Mouse (Mus musculus): ENCODE measurements around the gene Got2. TPM values are rescaled to one million over a fixed set of nuclear protein-coding genes. Genes with fewer than 3 reads are reported as not detected.

Gene Got2
- polyA plus RNA-seq (2015; fragmentation: Illumina TruSeq; extraction: RNeasy Lipid Tissue Mini Kit (QIAGEN cat#74804); ENCODE audit: insufficient read depth, low replicate concordance): 62.2 TPM

DNA sequence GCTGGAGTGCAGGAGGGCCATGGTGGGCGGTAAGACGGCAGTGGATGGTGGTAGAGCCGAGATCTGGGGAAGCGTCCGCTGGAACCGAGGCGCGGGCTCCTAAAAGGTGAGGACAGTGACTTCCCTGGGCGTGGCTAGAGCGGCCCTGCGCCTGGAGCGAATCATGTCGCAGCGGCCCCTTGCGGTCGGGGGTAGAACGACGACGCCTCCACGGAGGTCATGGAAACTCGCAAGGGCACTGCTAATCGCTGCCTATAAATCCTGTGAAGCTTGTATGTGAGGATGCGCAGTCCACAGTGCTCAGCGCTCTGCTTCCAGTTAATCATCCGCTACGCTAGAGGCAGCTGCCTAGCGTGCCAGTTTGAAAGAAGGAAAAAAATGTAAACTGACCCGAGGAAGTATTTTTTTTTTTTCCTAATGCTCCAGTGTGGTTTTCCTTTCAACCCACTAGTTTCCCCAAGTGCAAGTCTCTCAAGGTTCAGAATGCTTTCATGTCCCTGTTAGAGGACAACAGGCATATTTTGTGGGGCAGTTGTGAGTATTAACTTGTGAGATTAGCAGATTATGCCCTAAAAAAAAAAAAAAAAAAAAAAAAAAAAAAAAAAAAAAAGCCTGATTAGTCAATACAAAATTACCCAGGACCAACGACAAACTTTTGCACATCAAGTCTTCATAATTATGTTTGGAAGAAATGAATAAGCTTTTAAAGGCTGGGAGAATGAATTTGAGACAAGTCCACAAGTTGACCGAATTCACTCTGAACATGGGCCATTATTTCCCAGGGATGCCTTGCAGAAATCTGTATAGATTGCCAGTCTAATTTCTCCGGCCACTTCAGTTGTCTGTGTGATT is at the start of gene Got2:
Gene Got2 (minus strand): TSS at position 263 of the 852 bp plus-strand sequence.

DNA sequence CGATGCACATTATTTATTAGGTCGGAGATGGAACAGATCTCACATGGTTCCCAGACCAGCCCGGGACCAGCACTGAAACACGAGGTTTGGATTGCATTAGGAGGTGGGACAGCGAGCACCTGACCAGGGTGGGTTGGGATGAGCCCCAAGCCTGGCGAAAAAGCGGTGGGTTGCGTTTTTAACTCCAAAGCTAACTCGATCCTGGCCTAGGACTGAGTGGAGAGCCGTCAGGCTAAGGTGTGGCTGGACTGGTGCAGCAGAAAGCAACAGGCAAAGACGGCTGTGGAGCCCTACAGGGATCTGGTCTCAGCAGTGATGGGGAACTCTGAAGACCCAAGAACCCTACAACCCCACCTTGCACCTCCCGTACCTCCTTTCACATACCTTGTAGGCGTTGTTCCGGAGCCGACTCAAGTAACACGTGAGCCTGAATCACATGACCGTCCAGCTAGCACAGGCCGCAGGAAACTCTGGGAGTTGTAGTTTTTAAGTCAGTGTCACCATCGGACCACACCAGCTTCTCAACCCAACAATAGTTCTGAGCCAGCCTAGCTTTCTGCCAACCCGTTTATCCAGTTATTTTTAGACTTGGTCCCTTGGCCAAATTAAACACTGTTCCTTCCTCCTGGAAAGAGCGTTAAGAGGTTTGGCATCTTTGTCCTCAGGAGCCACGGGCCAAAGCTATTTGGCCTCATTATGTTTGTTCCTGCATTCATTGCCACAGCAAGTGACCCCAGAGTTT is 35.1 kb downstream of the Got2 start, which contains the start of gene Slc38a7:
Gene Slc38a7 (minus strand): TSS at position 438 of the 742 bp plus-strand sequence.

GRCm38 (mm10) chr8:95825162-95825561 is 63.2 kb downstream of the Got2 start, which contains the start of gene Sap18b:
Gene Sap18b (plus strand): TSS chr8:95825346.

Other genes starting within 250 kb of the Got2 start
- 0.58 TPM for gene Ndrg4, start 211.6 kb downstream of the Got2 start, polyA plus RNA-seq (2015; fragmentation: Illumina TruSeq; extraction: RNeasy Lipid Tissue Mini Kit (QIAGEN cat#74804); ENCODE audit: insufficient read depth, low replicate concordance)
- 46.1 TPM for gene Setd6, start 172.7 kb downstream of the Got2 start, polyA plus RNA-seq (2015; fragmentation: Illumina TruSeq; extraction: RNeasy Lipid Tissue Mini Kit (QIAGEN cat#74804); ENCODE audit: insufficient read depth, low replicate concordance)
- 165 TPM for gene Cnot1, start 81.1 kb downstream of the Got2 start, polyA plus RNA-seq (2015; fragmentation: Illumina TruSeq; extraction: RNeasy Lipid Tissue Mini Kit (QIAGEN cat#74804); ENCODE audit: insufficient read depth, low replicate concordance)
- 8.9 TPM for gene Sap18b, start 63.2 kb downstream of the Got2 start, polyA plus RNA-seq (2015; fragmentation: Illumina TruSeq; extraction: RNeasy Lipid Tissue Mini Kit (QIAGEN cat#74804); ENCODE audit: insufficient read depth, low replicate concordance)
- gene Slc38a7, start 35.0 kb downstream of the Got2 start, polyA plus RNA-seq (2015; fragmentation: Illumina TruSeq; extraction: RNeasy Lipid Tissue Mini Kit (QIAGEN cat#74804); ENCODE audit: insufficient read depth, low replicate concordance): 10.2 TPM